Mouse (Mus musculus): Measurements from ENCODE around the gene Slc4a4. TPM values are rescaled to one million over a fixed set of nuclear protein-coding genes. Genes with fewer than 3 reads are reported as not detected.

Gene Slc4a4
- total and polyA plus RNA-seq, 2 experiments, result 12.0 to 30.2 TPM

GRCm38 (mm10) chr5:88929392-88930094 is 42.9 kb downstream of the Slc4a4 start:
- peak overlapping the region; percentile 52 for H3K27ac ChIP-seq (replicated peaks; ENCODE audit: insufficient read depth, low read depth, low read length)

GRCm38 (mm10) chr5:88930129-88930528 is 43.5 kb downstream of the Slc4a4 start:
- WGBS, result 58% methylated on average over 5 of the region's 5 CpGs

More at GRCm38 (mm10) chr5:88929392-88930094, 42.9 kb downstream of the Slc4a4 start:
- DNase-seq (ENCODE audit: extremely low read depth, low read depth, low spot score), result peak; percentile 96
- 20% methylated on average over 18 of the region's 18 CpGs for WGBS
- peaks cover 3% of the 10 kb centered on the region; the same call in 1 of the 2 replicates for H3K79me2 ChIP-seq (ENCODE audit: control insufficient read depth, insufficient read depth, low read length)
- peak overlapping the region; percentile 35; the same call in 1 of the 2 replicates for H3K9ac ChIP-seq (ENCODE audit: low read depth, low read length)
- TF ChIP-seq CTCF (IDR thresholded peaks at IDR 0.05; ENCODE audit: low read depth, low read length) (peak; percentile 58), POLR2A (IDR thresholded peaks at IDR 0.05; ENCODE audit: extremely low read depth, insufficient read depth, low read length) (no peak)
- peaks cover 47% of the 10 kb centered on the region for H3K4me1 ChIP-seq (ENCODE audit: control insufficient read depth, insufficient read depth, low read length)
- peak overlapping the region; percentile 2; the same call in 1 of the 2 replicates for H3K4me3 ChIP-seq (ENCODE audit: insufficient read depth, low read depth, low read length)
- no peaks in the 10 kb centered on the region for H3K36me3 ChIP-seq (ENCODE audit: control insufficient read depth, insufficient read depth, low read length)
- no peaks in the 10 kb centered on the region for H3K27me3 ChIP-seq (ENCODE audit: control insufficient read depth, insufficient read depth, low read length)

GRCm38 (mm10) chr5:88930611-88931010 is 44.0 kb downstream of the Slc4a4 start:
- H3K9ac ChIP-seq (ENCODE audit: low read depth, low read length), result no peak overlapping the region
- H3K4me3 ChIP-seq (ENCODE audit: insufficient read depth, low read depth, low read length), result no peak overlapping the region
- no peaks in the 10 kb centered on the region for H3K36me3 ChIP-seq (ENCODE audit: control insufficient read depth, insufficient read depth, low read length)
- TF ChIP-seq POLR2A (IDR thresholded peaks at IDR 0.05; ENCODE audit: extremely low read depth, insufficient read depth, low read length), result no peak
- TF ChIP-seq CTCF (IDR thresholded peaks at IDR 0.05; ENCODE audit: low read depth, low read length), result no peak
- H3K4me1 ChIP-seq (ENCODE audit: control insufficient read depth, insufficient read depth, low read length), result peaks cover 41% of the 10 kb centered on the region
- DNase-seq (ENCODE audit: extremely low read depth, low read depth, low spot score), result peak; percentile 60
- H3K27me3 ChIP-seq (ENCODE audit: control insufficient read depth, insufficient read depth, low read length), result no peaks in the 10 kb centered on the region
- WGBS, result 55% methylated on average over 11 of the region's 11 CpGs
- H3K79me2 ChIP-seq (ENCODE audit: control insufficient read depth, insufficient read depth, low read length), result peaks cover 3% of the 10 kb centered on the region; the same call in 1 of the 2 replicates
- no peak overlapping the region for H3K27ac ChIP-seq (replicated peaks; ENCODE audit: insufficient read depth, low read depth, low read length)

More at GRCm38 (mm10) chr5:88930129-88930528, 43.5 kb downstream of the Slc4a4 start:
- no peak overlapping the region for H3K4me3 ChIP-seq (ENCODE audit: insufficient read depth, low read depth, low read length)
- peak overlapping the region; percentile 19 for H3K27ac ChIP-seq (replicated peaks; ENCODE audit: insufficient read depth, low read depth, low read length)
- H3K4me1 ChIP-seq (ENCODE audit: control insufficient read depth, insufficient read depth, low read length), result peaks cover 43% of the 10 kb centered on the region
- H3K36me3 ChIP-seq (ENCODE audit: control insufficient read depth, insufficient read depth, low read length), result no peaks in the 10 kb centered on the region
- no peaks in the 10 kb centered on the region for H3K27me3 ChIP-seq (ENCODE audit: control insufficient read depth, insufficient read depth, low read length)
- 0 out of 2 replicates have a peak overlapping the region, but pooled peaks have one; percentile 1 for H3K9ac ChIP-seq (ENCODE audit: low read depth, low read length)
- no peak for DNase-seq (ENCODE audit: extremely low read depth, low read depth, low spot score)
- H3K79me2 ChIP-seq (ENCODE audit: control insufficient read depth, insufficient read depth, low read length), result peaks cover 3% of the 10 kb centered on the region; the same call in 1 of the 2 replicates
- no peak for TF ChIP-seq CTCF (IDR thresholded peaks at IDR 0.05; ENCODE audit: low read depth, low read length)
- no peak for TF ChIP-seq POLR2A (IDR thresholded peaks at IDR 0.05; ENCODE audit: extremely low read depth, insufficient read depth, low read length)

- Histone ChIP-seq H3K4me1 (ENCODE audit: control insufficient read depth, insufficient read depth, low read length) (peaks cover 38% of the 10 kb centered on the region), H3K4me3 (ENCODE audit: insufficient read depth, low read depth, low read length) (no peak overlapping the region), H3K79me2 (ENCODE audit: control insufficient read depth, insufficient read depth, low read length) (peaks cover 3% of the 10 kb centered on the region; the same call in 1 of the 2 replicates), H3K9ac (ENCODE audit: low read depth, low read length) (no peak overlapping the region), H3K27me3 (ENCODE audit: control insufficient read depth, insufficient read depth, low read length) (no peaks in the 10 kb centered on the region), H3K36me3 (ENCODE audit: control insufficient read depth, insufficient read depth, low read length) (no peaks in the 10 kb centered on the region), H3K27ac (replicated peaks; ENCODE audit: insufficient read depth, low read depth, low read length) (no peak overlapping the region)
- TF ChIP-seq POLR2A (IDR thresholded peaks at IDR 0.05; ENCODE audit: extremely low read depth, insufficient read depth, low read length), result no peak
- TF ChIP-seq CTCF (IDR thresholded peaks at IDR 0.05; ENCODE audit: low read depth, low read length), result no peak
- DNase-seq (ENCODE audit: extremely low read depth, low read depth, low spot score), result no peak
- 80% methylated on average over 9 of the region's 9 CpGs for WGBS
Observed at GRCm38 (mm10) chr5:88931176-88931575, 44.6 kb downstream of the Slc4a4 start.

GRCm38 (mm10) chr5:88933454-88933853 is 46.8 kb downstream of the Slc4a4 start:
- Histone ChIP-seq H3K27ac (replicated peaks; ENCODE audit: insufficient read depth, low read depth, low read length) (no peak overlapping the region), H3K79me2 (ENCODE audit: control insufficient read depth, insufficient read depth, low read length) (peaks cover 3% of the 10 kb centered on the region; the same call in 1 of the 2 replicates), H3K4me1 (ENCODE audit: control insufficient read depth, insufficient read depth, low read length) (peaks cover 32% of the 10 kb centered on the region), H3K9ac (ENCODE audit: low read depth, low read length) (no peak overlapping the region), H3K36me3 (ENCODE audit: control insufficient read depth, insufficient read depth, low read length) (no peaks in the 10 kb centered on the region), H3K4me3 (ENCODE audit: insufficient read depth, low read depth, low read length) (no peak overlapping the region), H3K27me3 (ENCODE audit: control insufficient read depth, insufficient read depth, low read length) (no peaks in the 10 kb centered on the region)
- DNase-seq (ENCODE audit: extremely low read depth, low read depth, low spot score), result no peak
- TF ChIP-seq CTCF (IDR thresholded peaks at IDR 0.05; ENCODE audit: low read depth, low read length) (no peak), POLR2A (IDR thresholded peaks at IDR 0.05; ENCODE audit: extremely low read depth, insufficient read depth, low read length) (no peak)
- WGBS, result 93% methylated on average over 7 of the region's 7 CpGs

- no peaks in the 10 kb centered on the region for H3K27me3 ChIP-seq (ENCODE audit: control insufficient read depth, insufficient read depth, low read length)
- WGBS, result 83% methylated on average over 14 of the region's 14 CpGs
- H3K79me2 ChIP-seq (ENCODE audit: control insufficient read depth, insufficient read depth, low read length), result peaks cover 3% of the 10 kb centered on the region; the same call in 1 of the 2 replicates
- no peak overlapping the region for H3K4me3 ChIP-seq (ENCODE audit: insufficient read depth, low read depth, low read length)
- no peak overlapping the region for H3K27ac ChIP-seq (replicated peaks; ENCODE audit: insufficient read depth, low read depth, low read length)
- TF ChIP-seq POLR2A (IDR thresholded peaks at IDR 0.05; ENCODE audit: extremely low read depth, insufficient read depth, low read length), result no peak
- TF ChIP-seq CTCF (IDR thresholded peaks at IDR 0.05; ENCODE audit: low read depth, low read length), result no peak
- H3K4me1 ChIP-seq (ENCODE audit: control insufficient read depth, insufficient read depth, low read length), result peaks cover 31% of the 10 kb centered on the region
- no peak for DNase-seq (ENCODE audit: extremely low read depth, low read depth, low spot score)
- H3K36me3 ChIP-seq (ENCODE audit: control insufficient read depth, insufficient read depth, low read length), result no peaks in the 10 kb centered on the region
- no peak overlapping the region for H3K9ac ChIP-seq (ENCODE audit: low read depth, low read length)
Observed at GRCm38 (mm10) chr5:88933946-88934345, 47.3 kb downstream of the Slc4a4 start.
